Mouse (Mus musculus) cerebellum, adult 11 months (tissue): ENCODE measurements at regions not wholly inside any gene's neighbourhood (a gene's known extent, or its start where the extent isn't known, plus 50 kb on each side); places are given as distances from the start of the nearest gene placed in this dataset.

Experiments
- DNase-seq: peaks from one replicate; pipeline ENCODE4 v3.0.0; 2022

DNA sequence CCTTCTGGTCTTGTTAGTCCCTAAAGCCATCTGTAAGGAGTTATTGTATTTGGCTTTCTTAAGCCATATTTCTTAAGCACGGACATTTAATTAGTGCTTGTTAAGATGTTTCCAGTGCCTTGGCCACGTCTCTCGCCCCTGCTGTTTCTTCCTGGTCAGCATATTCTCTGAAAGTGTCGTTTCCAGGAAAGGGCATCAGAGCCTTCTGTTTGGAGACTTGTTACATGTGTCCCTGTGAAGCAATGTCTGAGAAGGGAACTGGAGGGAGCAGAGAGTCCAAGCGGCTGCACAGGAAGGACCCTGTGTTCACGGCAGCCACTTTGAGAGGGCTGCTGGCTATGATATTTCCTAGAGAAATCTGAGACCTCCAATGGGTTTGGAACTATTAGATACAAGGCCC is 320.7 kb downstream of the Mtx2 start:
- DNase-seq: no peak

DNA sequence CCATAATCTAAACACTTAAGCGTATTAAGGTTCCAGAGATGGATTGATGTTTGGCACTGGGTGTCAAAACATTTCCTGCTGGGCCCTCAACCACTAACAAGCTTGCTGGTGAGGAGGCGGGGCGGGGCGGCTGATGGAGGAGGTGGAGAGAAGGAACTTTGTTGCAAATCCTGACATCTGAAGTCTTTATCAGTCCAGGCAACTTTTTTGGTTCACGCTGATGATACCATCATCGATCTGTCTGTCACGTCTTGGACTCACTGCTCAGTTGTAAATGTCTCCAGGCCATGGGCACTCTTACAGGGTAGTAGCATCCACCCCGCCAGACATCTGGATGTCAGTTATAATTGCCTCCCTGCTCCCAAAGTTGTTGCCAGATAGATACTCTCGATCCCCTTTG is 321.8 kb downstream of the Mtx2 start:
- no peak for DNase-seq

DNA sequence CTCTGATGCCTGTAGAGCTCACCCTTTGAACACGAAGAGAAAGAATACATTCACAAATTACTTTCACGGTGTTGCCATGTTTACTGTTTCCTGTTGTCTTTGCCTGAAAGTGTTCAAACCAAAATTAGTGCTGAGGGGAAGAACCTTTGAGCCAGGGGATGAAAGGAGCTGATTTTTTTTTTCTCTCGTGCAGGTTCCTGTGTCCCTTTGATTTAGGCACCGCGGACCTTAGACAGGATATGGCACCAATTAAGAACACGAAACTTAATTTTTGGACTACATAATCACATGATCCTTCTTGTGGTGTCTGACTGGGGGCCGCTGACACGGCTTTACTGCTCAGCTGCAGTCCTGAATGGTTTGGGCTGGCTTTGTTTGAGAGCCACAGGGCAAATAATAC is 322.4 kb downstream of the Mtx2 start:
- no peak for DNase-seq

DNA sequence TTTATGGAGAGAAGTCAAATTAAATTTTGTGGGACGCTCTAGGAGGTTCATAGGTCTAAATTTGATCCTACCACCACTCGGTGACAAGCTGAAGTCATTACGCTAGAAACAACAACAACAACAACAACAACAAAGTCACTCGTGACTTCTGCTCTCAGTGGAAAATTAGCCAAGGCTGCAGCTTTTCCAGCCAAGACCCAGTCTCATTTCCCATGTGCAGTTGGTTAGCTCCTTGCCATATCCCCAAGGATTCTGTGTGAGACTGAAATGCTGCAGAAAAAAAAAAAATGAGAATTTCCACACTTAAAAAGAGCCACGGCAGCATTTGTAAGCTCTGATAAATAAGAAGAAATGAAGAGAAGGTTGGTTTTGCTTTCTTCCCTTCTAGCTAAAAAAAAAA is 323.4 kb downstream of the Mtx2 start:
- DNase-seq: no peak

DNA sequence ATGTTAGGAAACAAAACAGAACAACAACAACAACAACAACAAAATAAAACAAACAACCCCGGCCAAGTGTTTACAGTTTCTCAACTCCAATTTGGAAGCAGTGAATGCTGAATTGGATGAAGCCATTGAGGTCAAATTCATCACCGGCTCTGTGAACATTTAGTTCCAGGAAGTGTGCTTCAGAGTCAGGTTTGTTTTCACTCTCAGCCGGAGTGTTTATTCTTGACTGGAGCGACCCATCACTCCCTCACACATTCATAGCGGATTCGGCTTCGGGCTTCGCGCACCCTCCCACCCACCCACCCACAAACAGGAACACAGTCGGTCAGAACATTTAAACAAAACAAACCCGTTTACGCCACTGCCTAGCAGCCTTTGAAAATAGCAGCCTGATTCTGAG is 324.0 kb downstream of the Mtx2 start:
- DNase-seq: no peak

DNA sequence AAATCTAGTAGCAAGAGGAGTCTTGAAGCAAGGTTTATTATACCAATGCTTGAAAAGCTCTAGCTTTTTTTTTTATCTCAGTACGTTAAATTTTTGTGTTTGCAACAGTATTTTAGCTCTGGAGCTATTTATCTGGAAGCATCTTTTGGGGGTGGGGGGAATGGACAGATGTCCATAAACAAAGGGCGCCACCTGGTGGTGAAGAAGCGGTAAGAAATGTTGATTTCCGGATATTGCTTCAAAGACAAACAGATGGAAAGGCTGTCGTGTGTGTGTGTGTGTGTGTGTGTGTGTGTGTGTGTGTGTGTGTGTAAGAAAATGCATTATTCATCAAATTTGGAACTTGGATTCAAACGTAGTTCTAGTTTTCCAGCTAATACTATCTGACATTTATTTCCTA is 325.4 kb downstream of the Mtx2 start:
- no peak for DNase-seq

DNA sequence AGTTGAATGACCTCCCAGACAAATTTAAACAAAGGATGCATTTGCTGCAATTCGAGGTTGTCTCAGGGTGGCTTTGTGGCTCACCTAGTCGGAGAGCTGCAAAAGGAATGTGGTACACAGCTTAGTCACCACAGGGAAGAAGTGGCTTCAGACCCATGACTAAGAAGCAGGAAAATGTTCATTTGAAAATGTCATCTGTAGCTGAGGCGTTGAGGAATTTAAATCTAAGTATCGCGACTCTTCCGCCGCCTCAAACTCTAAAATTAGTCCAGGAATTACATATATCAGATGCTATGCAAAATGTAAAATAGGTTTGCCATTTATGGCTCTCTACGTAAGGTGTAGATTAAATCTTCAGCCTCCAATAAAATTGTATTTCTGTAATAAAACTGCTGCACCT is 325.9 kb downstream of the Mtx2 start:
- no peak for DNase-seq

DNA sequence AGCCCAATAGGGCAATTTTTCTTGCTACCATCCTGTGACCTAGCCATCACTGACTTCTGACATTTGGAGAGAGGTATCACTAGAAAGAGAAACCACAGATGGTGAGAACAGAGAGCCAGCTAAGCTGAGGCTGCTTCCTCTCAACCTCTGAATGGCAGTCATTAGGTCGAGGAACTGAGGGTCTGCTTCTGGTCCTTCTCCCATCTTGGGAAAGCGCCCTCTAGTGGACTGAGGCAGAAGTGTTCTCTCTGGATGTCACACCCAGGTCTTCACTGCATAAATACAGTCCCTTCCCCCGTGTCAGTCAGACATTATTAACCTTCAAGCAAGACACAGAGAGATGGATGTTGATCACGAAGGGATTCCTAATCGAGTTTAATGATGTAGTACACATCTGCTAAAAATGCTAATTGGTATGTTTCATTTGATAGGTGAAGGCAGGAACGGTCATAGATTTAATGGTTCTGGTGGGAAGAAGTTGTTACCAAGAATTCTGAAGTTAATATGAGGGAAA is 326.9 kb downstream of the Mtx2 start:
- DNase-seq: no peak

DNA sequence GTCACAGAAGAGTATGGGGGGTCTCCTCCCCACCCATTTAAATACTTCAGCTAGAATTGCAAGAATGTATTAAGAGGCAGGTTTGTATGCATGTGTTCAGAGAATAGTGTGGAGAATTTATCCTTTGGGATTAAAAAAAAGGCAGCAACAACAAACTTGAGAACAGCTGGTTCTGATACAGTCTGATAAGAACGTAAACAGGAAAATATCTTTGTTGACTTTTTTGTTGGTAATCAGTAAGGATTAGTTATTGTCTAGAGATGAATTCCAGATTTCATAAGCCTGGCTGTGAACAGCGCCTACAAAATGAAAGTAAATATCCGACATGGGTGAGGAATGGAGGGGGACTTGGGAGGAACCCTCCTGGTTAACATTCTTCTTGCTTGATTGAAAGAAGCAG is 328.8 kb downstream of the Mtx2 start:
- DNase-seq: no peak

DNA sequence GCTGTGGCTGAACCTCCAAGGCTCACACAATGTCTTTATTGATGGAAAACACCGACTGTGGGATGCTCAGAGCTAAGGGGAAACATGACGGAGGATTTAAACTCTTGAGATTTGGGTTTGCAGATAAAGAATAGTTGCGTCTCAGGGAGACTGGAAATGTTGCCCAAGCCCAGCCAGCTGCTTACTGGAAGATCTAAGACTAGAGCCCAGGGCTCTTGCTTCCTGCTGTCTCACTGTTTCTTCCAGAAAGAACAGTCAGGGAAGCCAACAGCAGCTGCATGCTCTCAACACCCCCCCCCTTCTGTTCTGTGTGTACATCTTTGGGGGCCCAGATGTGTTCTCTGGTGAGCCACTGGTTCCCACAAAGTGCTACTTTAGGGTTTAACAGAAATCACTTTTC is 333.0 kb downstream of the Mtx2 start:
- DNase-seq: no peak

DNA sequence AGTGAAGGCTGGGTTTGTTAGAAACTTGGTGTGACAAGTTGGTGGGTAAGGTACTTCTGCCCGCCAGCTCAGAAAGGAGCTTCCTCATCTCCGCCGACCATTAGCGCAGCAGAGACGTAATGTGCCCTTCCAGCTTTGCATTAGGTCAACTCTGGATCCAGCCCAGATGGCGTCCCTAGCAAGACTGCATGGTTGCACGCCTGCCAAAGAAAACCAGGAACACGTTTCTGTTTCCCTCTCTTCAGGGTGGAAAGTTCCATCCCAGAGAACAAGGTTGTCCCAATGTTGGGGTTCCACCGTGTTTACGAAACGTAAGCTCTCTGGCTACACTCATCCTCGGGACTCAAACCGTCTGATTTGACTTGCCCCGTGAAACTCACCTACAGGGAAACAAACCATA is 335.5 kb downstream of the Mtx2 start:
- DNase-seq: no peak

DNA sequence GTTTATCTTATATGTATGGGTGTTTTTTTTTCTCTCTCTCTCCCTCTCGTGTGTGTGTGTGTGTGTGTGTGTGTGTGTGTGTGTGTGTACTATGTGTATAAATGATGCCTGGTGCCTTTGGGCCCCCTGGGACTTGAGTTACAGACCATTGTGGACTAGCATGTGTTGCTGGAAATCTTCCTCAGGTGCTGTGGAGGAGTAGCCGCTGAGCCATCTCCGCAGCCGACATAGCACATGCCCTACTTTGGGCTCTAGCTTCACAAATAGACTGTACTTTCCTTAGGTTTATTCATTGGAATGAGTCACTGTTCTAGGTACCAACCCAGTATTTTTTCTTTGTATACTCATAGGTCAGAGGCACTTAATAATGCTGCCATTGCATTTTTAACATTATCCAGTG is 339.4 kb downstream of the Mtx2 start:
- DNase-seq: no peak

DNA sequence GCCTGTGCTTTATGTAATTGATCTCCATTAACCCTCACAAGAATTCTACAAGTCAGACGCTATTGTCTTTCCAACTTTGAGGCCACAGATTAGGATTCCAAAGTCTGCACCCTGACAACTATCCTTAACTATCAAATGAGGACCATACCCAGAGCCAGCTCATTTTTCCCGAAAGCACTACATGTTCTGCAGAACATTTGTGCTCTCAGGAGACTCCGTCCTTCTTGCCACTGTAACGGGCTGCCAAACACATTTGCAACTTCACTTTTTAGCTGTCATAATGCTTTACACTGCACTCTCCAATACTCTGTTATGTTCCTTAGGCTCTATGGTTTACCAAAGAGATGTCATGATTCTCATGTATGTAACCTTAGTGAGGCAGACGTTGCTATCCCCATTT is 350.7 kb downstream of the Mtx2 start:
- no peak for DNase-seq

DNA sequence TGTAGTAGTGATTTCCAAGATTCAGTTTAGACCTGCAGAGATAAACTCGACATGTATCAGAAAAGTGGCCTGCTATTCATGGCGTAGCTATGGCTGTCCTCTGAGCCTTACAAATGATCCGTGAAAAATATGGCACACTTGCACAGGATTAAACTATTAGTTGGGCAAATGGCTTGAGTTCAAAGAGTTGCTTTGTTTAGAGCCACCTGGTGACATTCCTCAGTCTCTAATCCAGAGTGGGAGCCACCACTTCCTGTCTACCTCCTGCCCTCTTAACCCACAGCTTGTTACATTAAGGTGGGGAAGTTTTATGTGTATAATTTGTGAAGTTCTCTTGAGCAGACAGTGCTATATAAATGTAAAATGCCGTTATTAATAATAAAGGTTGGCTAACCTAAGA is 357.7 kb downstream of the Mtx2 start:
- DNase-seq: no peak

DNA sequence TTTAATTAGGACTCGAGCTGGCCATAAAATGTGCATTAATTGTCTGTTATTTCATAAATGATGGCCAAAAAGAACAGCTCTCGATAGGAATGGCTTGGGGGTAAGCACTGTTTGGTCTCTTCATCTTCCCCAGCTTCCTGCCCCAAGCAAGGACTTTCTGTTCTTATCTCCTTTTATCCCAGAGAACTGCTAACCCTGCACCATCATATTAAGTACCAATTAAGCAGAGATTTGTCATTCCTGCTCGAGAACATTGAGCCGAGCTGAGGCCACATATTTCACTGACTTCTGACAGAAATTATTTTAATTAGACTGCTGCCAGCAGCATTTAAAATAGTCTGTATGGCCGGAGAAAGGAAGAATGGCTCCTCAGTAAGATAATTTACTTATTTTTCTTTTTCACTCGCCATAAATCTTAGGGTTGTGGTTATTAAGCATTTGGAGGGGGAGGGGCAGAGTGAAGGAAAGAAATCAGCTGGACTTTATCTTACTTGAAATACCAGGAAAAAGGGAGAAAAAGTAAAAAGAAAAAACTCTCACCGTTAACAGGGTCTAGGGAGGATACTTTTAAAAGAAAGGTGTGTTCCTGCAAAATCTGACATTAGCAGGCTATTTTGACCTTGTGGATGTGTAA is 377.1 kb downstream of the Mtx2 start:
- DNase-seq: no peak

DNA sequence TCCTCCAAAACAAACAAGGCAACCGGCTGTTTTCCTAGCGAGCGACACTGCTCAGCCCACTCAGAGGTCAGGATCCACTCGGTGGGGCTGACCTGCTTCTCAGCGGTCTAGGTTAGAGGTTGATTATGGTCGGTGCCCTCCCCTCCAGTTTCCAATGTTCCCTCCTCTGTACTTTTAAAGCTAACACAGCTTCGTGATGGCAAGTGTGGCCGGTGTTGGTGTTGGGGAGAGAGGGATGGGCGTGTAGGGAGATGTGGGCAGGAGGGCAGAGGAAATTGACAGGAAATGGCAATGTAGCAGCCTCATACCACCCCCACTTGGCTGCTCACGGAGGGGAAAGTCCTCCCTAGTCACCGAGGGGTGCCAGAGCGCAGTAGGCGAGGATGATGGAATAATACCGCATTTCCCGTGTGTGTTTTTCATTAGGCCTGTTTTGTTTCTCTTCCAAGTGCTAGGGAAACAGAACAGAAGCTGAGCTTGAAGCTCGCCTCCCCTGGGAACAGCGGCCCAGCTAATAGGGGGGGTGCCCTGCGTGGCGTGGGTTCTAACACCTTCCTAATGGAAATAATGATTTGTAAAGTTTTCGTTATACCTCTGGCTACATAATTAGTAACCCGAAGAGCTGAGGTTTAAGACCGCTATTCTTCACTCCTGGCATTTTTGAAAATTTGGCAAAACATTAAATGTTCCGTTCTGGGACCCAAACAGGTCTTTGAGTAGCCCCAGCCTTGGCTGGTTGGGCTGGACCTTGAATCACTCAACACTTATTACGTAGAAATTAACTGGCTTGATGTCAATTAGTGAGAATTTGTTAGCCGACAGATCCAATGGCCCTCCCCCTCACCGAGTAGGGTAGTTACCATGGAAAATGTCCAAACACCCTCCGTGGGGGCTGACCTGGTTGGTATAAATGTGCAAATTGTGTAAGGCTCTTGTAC is 383.5 kb downstream of the Mtx2 start:
- DNase-seq: no peak

DNA sequence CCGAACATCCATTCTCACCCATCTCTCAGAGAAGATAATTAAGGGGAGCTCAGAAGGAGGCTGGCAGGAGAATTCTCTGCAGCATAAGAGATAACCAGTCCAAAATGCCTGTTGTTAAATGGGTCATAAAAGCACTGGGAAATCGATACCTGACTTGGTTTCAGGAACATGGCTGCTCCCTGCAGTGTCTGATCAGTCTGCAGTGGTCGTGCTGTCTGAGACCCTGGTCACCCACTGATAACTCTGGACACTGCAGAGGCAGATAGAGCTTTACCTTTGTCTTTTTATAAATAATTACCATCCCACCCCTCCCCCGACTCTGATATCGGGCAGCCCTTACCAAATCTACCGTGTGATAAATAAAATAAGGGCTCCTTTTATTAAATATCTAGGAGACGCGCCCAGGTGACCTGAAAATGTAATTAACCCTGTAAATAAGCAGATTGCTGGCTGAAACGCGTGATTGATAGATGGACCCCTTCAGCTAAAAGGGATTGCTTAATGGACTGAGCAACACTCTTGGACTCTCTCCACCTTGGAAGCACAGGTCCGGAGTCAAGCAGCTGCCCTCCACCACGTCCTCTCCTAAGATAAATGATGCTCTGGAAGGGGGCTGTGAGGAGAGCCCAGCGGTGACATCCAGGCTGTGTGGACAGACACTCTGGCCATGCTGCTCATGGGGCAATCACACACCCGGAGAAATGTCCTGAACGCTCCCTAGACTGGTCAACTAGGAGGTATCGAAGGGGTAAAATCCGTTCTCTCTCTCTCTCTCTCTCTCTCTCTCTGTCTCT is 384.4 kb downstream of the Mtx2 start:
- DNase-seq: no peak

DNA sequence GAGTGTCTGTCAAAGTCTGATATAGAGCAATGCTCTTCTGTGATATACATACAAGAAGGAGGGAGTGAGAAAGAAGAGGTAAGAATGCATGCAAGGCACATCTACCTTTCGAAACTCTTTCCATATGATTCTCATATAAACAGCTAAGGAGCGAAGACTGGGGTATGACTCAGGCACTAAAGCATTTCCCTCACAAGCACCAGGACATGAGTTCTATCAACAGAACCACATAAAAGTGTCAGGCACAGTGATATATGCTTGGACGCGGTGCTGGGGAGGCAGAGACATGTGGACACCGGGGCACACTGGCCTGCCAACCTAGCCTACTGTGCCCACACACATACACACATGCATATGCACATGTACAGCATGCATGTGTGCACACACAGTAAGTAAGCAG is 391.3 kb downstream of the Mtx2 start:
- DNase-seq: no peak

DNA sequence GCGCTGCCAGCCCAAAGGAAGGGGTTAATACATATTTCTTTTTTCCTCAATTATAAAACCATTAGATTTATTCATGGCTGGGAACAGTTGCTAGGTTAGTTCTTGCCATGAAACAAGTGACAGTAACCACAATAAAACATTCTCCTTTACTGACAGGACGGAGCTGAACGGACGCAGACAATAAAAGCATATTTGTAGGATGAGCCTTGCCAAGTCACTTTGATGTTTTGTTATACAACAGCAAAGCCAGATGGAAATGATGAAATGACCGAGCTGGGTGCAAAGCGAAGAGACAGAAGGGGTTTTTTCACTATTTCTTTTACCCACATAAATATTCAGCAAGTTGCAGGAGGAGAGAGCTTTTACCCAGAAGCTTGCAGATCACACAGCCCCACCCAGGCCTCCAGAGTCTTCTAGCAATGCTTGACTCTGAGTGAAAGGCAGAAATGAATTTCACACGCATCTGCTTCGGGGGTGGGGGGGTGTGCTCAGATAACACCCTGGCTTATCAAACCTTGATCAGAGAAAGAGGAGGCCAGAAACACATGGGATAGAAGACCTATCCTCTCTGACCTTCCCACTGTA is 395.3 kb downstream of the Mtx2 start:
- no peak for DNase-seq

DNA sequence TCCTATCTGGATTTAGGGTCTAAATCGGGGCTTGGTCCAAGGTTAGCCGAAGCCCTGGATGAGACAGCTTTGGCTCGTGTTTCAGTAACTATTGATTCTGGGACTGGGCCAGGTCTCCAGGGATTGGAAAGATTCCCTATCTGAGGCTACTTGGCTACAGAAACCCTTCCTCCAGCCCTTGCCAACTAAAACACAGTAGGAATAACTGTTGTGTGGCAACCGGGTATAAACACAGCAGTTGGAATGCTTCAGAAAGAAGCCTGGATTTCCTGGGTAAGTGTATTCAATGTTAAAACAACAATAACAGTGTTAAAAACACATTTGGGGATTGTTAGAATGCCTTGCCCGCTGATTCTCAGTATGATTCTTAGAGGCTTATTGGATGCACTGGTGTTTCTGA is 398.8 kb downstream of the Mtx2 start:
- DNase-seq: peak; percentile 2

DNA sequence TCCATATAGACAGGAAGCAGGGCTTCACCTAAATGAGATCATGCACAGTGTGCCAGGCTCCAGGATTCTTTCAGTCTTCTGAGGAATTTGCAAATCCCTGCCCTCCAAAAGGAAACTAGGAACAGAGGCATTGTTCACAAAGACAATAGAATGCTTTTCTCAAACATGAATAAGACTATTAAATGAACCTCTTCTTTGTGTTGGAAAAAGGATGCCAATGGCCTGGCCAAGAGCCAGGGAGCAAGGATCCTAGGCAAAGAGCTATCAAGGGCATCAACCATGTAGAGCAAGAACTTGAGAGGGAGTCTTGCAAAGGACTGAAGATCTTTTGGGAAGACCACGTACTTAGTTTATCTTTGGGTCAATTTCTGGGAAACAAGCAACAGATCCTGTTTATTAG is 415.4 kb downstream of the Mtx2 start:
- no peak for DNase-seq

DNA sequence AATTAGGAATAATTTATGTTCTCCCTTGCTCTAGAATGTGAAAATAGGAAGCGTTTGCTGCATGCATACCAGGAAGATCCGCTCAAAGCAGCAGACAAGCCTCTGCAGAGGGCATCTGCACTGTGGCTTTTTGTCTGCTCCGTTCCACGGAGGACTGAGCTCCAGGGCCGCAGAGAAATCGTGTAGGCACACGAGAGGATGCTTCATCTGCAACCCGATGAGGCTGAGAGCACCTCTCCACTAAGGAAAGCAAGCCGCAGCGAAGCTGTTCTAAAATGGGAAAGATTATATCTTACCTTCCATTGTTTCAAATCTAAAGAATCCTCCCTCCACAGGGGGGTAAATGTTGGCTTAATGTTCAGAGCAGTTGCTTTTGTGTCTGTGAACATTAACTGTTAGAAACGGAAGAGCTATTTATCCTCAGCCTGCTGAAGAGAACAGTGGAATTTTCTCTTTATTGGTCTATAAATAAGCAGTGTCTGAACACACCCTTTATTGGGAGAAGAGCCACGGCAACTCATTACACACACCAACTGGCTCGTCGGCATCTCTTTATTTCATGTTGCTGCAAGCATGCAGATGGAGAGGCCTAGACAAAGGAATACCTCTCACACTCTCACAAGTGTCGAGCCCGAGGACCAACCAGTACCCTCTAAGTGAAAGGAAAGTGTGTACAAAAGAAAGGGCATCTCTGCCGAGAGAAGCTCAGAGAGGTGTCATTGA is 414.6 kb upstream of the Hnrnpa3 start:
- no peak for DNase-seq

DNA sequence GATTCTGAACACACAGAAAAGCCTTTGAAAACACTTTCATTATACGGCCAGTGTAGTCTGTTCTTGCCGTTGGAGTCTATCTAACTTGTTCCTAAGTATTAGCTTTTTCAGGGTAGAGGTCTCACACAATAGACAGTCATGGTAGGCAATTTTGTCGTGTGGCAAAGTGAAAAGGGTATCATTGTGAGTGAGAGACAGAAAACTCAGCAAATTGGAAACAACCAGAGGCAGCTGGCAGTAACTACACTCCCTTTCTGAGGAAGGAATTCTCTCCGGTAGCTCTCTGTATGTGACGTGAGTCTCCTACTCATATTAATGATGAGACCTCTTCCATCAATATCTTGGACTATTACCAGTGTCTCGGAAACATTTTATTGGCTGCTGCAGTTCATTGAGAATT is 413.8 kb upstream of the Hnrnpa3 start:
- DNase-seq: no peak
